Mouse (Mus musculus): ENCODE measurements around the gene Cdh4.

Cdh4 gene

GRCm38 (mm10) chr2:179569171-179569570 lies 126.9 kb downstream of the Cdh4 start:
- POLR2A ChIA-PET = interaction anchor here in 2 of 4 experiments (1.1 to 4.5 kb wide), 11 partner anchors 11 to 260 kb away, joined by 3 to 38 read pairs (median 11); no protein-coding TSS in a partner anchor
- CTCF ChIA-PET = no interaction called here

DNA sequence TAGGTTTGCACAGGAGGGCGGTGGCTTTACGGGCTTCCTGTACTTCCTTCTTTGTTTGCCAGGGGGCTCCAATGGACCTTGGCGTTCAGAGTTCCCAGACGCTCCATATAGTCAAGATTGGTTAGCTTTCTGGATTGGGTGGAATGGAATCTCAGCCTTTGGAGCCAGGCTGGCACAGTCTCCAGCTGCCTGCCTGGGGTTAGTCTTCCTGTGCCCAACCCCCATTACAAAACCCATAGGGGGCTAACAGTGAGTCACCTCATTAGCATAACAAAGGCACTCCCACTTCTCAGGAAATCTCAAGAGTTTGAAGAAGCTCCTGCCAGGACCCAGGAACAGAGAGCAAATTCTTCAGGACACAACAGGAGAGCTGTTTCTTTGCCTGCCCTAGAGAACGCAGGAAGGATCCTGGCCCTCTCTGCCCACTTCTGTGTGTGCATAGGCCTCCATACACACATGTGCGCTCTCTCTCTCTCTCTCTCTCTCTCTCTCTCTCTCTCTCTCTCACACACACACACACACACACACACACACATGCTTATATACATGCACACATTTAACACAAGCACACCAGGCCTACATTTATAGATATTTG lies 129.0 kb downstream of the Cdh4 start:
- ChIA-PET CTCF (interaction anchor here (0.6 to 1.5 kb wide), 11 partner anchors 11 to 567 kb away, joined by 3 to 12 read pairs (median 4); no protein-coding TSS in a partner anchor), POLR2A (interaction anchor here in 3 of 4 experiments (0.6 to 4.5 kb wide), 33 partner anchors 8 to 556 kb away, joined by 3 to 38 read pairs (median 4); partner anchors contain the start of gene Cdh4 (in 1 of the 3))

- POLR2A ChIA-PET = interaction anchor here in 2 of 4 experiments (0.8 to 1.4 kb wide), 6 partner anchors 17 to 130 kb away, joined by 3 to 5 read pairs (median 3); partner anchors contain the start of gene Cdh4 (in 1 of the 2)
These were observed 131.1 kb downstream of the Cdh4 start for GRCm38 (mm10) chr2:179573331-179573730.

DNA sequence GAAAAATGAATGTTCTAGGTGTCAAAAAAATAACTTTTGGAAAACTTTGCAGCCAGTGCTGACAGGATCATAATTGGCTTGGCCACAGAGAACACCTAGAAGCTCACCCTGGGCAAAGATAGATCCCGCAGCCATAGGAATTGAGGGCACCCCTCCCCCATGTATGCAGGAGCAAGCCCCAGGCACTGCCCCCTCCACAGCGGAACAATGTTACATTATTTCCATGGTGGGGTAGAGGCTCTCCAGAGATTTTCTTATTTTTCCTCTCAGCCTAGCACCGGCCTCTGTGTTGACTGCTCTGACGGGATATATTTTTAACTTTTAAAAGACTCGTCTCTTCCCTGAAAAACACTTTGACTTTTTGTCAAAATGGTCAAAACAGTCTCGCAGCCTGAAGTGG lies 131.6 kb downstream of the Cdh4 start:
- ChIA-PET CTCF (interaction anchor here in 1 of 4 experiments (0.6 kb wide), 1 partner anchor 476 kb away, joined by 3 read pairs; no protein-coding TSS in a partner anchor), POLR2A (interaction anchor here in 1 of 4 experiments (0.8 to 1.4 kb wide), 5 partner anchors 17 to 131 kb away, joined by 3 to 5 read pairs (median 3); partner anchors contain the start of gene Cdh4)

More at GRCm38 (mm10) chr2:179573331-179573730, 131.1 kb downstream of the Cdh4 start:
- CTCF ChIA-PET = no interaction called here

DNA sequence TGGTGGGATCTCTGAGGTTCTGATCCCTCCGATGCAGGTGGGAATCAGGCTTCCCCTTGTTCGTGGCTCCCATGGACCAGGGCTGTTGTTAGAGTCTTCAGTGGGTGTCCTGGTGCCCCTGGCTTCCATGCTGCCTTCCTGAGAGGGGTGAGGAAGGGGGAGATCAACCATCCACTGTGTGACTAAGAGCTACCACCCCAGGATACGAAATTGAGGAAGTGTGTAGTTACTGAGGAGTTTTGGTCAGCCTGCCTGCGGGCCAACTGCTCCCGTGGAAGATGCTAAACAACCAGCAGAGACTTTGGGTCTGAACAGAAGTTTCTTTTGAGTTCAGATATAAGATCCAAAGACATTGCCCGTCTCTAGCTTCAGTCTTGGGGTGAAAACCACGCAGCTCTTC lies 133.4 kb downstream of the Cdh4 start:
- POLR2A ChIA-PET = interaction anchor here in 2 of 4 experiments (0.6 to 1.6 kb wide), 7 partner anchors 17 to 853 kb away, joined by 3 to 6 read pairs (median 4); no protein-coding TSS in a partner anchor
- CTCF ChIA-PET = interaction anchor here (0.6 to 1.9 kb wide), 22 partner anchors 9 to 316 kb away, joined by 3 to 11 read pairs (median 3); partner anchors contain the start of gene Cdh4 (in 1 of the 4)

DNA sequence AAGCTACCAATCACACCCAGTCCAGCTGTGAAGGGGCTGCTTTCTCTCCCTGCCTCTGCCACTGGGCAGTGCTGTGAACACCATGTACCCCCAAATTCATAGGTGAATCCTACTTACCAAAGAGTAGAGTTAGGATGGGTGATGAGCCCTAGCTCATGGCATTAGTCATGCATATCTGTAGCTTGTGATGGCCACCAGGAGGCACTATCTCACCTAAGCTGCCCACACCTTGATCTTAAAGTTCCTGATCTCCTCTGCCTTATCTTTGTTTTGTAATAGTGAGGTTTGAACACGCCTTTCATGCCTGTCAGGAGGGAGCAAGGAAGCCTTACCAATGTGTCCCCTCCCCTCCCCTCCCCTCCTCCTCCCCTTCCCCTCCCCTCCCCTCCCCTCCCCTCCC lies 134.0 kb downstream of the Cdh4 start:
- POLR2A ChIA-PET = interaction anchor here in 2 of 4 experiments (0.6 to 1.6 kb wide), 6 partner anchors 16 to 852 kb away, joined by 3 to 4 read pairs (median 3); no protein-coding TSS in a partner anchor
- CTCF ChIA-PET = interaction anchor here (0.6 to 1.9 kb wide), 22 partner anchors 8 to 317 kb away, joined by 3 to 11 read pairs (median 3); partner anchors contain the start of gene Cdh4 (in 1 of the 4)

DNA sequence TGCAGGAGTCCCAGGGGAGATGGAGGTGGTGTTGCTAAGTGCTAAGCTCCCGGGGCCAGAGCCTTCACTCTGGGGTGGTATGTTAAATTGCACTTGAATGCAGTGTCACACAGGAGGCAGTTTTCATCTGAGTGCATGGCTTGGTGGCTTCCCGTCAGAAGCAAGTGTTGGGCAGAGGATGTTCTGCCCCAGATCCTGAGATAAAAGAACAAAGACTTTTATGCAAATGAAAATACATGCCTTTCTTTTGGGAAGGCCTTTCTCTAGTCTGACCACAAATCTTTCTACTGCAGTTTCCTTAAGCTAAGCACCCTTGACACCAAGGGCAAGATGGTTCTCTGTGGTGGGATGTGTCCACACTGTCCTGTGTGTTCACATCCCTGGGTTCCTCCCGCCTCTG lies 136.1 kb downstream of the Cdh4 start:
- ChIA-PET CTCF (interaction anchor here in 1 of 4 experiments (0.6 kb wide), 1 partner anchor 1370 kb away, joined by 8 read pairs; no protein-coding TSS in a partner anchor), POLR2A (interaction anchor here in 1 of 4 experiments (0.7 to 3.5 kb wide), 9 partner anchors 8 to 56 kb away, joined by 3 to 17 read pairs (median 5); no protein-coding TSS in a partner anchor)

DNA sequence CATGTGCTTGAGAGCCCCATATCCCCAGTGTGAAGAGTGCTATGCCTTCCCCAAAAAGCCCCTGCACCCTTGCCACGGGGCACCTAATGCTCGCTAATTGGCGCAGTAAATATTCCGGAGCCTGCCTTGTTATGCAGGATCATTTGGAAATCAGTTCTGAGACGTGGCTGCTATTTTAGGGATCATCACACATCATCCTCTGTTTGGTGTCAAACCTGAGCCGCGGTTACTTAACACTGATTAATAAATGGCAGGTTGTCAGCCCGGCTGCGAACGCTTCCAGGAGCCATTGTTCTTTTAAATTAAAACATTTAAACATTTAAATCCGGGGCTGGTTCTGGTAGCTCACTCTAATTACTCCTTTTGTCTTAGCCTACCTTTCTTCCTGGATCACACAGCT lies 136.6 kb downstream of the Cdh4 start:
- CTCF ChIA-PET = interaction anchor here in 2 of 4 experiments (0.6 to 0.8 kb wide), 2 partner anchors 62 to 1371 kb away, joined by 3 to 8 read pairs; no protein-coding TSS in a partner anchor
- POLR2A ChIA-PET = interaction anchor here in 1 of 4 experiments (0.7 to 3.5 kb wide), 10 partner anchors 8 to 57 kb away, joined by 3 to 17 read pairs (median 4); no protein-coding TSS in a partner anchor

DNA sequence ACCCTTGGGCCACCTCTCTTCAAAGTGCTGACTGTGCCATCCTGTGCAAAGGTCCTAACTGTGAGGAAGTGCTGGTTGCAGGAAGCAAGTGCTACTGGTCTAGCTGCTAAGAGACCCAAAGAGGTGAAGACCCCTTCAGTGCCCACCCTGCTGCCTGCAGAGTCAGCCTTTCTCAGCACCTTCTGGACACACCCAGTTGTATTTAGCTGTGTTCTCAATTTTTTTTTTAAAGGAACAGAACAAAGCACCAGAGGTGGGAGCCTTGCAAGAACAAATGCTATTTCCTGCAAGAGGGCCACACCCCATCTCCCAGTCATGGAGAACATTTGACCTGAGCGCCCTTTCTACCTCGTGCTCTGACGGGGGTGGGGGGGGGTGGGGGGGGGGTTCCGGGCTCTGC lies 138.2 kb downstream of the Cdh4 start:
- ChIA-PET CTCF (interaction anchor here in 2 of 4 experiments (0.9 to 1.1 kb wide), 2 partner anchors 64 to 1606 kb away, joined by 3 to 4 read pairs; no protein-coding TSS in a partner anchor), POLR2A (interaction anchor here in 3 of 4 experiments (0.6 to 3.5 kb wide), 6 partner anchors 10 to 1244 kb away, joined by 3 to 17 read pairs (median 6); no protein-coding TSS in a partner anchor)

DNA sequence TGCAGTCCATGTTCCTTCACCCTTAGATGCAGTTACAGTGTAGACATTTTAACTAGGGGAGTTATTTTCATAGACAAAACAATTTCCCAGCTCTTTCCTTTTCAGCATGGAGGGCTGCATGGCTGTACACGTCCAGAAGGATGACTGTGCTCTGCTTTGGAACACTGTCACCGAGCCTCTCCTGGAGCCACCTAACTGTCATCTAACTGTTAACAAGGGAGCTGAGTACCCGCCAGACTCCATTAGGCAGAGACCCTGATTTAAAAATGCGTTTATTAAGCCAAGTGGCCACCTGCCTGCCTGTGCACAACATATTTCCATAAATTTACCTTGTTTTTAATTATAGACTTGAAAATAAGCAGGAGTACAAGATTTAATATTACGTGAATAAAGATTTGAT lies 138.8 kb downstream of the Cdh4 start:
- CTCF ChIA-PET = interaction anchor here in 2 of 4 experiments (0.9 to 1.1 kb wide), 2 partner anchors 63 to 1605 kb away, joined by 3 to 4 read pairs; no protein-coding TSS in a partner anchor

DNA sequence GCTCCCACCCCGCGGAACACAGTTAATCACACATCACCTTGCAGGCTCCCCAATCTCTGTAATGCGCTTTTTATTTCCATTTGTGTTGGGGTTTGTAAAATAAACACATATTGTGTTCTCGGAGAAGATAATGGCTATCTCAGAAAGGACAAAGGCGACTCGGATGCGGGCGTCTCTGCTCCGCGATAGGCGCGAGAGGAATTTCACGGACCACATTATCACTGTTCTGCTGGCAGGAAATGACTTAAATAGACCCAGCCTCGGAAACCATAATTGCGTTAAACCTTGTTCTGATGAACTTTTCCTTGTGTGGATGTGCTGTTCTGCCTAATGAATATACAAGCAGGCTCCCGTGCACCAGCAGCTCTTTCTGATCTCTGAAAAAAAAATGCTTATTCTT lies 140.7 kb downstream of the Cdh4 start:
- ChIA-PET POLR2A (interaction anchor here in 2 of 4 experiments (0.6 to 1.3 kb wide), 6 partner anchors 8 to 659 kb away, joined by 3 to 4 read pairs (median 3); no protein-coding TSS in a partner anchor), CTCF (interaction anchor here in 2 of 4 experiments (0.7 kb wide), 2 partner anchors 140 to 468 kb away, joined by 3 read pairs; no protein-coding TSS in a partner anchor)

More for the DNA sequence above, 138.8 kb downstream of the Cdh4 start:
- POLR2A ChIA-PET = interaction anchor here in 2 of 4 experiments (0.7 to 3.5 kb wide), 4 partner anchors 10 to 55 kb away, joined by 3 to 17 read pairs (median 10); no protein-coding TSS in a partner anchor

- ChIA-PET CTCF (interaction anchor here in 2 of 4 experiments (0.8 to 1.1 kb wide), 2 partner anchors 9 kb away, joined by 3 read pairs; no protein-coding TSS in a partner anchor), POLR2A (interaction anchor here in 2 of 4 experiments (0.8 to 2.7 kb wide), 2 partner anchors 9 to 14 kb away, joined by 4 to 11 read pairs; no protein-coding TSS in a partner anchor)
These were observed 142.4 kb downstream of the Cdh4 start for GRCm38 (mm10) chr2:179584672-179585071.

DNA sequence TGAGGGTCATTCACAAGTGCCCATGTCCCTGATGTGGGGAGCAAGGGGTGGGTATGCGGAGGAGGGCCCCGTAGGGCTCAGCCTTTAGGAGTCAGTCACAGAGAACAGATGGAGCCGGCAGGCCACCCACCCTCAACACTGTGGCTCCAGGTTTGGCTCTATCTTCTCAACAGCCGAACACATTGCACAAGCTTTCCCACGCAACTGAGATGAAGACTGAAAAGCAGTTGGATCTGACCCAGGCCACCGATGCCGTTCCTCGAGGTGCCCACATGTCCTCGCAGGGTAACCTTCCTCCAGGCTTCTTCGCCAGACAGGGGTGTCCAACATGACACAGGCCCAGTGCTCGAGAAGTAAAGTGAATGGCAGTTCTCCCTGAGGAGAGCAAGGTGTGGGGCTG lies 144.2 kb downstream of the Cdh4 start:
- ChIA-PET CTCF (no interaction called here), POLR2A (interaction anchor here in 1 of 4 experiments (0.6 to 1.2 kb wide), 3 partner anchors 12 to 58 kb away, joined by 3 read pairs; no protein-coding TSS in a partner anchor)

DNA sequence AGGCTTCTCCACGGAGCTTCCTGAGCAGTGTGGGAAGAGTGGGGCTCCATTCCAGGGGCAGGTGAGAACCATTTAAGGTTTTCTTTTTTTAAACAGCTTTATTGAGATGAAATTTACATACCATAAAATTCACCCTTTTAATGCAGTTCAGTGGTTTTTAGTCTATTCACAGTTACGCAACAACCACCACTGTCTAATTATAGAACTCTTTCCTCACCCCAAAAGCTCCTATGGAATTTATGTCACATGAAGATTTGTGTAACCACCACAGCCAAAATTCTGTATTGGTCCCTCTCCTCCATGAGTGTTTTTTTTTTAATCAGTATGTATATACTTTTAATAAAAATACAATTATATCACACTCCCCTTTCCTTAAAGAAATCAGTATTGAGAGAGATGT lies 144.8 kb downstream of the Cdh4 start:
- ChIA-PET CTCF (interaction anchor here in 1 of 4 experiments (1.0 kb wide), 1 partner anchor 94 kb away, joined by 3 read pairs; no protein-coding TSS in a partner anchor), POLR2A (interaction anchor here in 1 of 4 experiments (0.6 to 1.2 kb wide), 3 partner anchors 13 to 59 kb away, joined by 3 read pairs; no protein-coding TSS in a partner anchor)

DNA sequence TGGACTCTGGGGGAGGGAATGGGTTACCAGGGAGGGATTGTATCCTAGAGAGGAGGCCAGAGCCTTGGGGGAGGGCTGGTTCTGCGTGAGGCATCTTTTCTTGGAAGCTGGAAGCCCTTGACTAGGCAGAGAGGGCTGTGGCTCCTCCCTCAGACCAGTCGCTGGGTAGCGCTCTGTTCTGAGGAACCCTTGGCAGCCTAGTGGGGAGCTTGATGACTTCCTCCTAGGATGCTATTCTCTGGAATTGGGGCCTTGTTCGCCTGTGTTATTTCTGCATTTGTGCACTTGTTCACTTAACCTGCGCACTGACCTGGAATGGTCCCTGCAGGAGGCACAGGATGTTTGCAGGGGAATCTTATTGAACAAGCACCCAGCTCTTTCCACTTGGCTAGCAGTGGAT lies 149.4 kb downstream of the Cdh4 start:
- CTCF ChIA-PET = interaction anchor here in 1 of 4 experiments (1.4 kb wide), 1 partner anchor 14 kb away, joined by 3 read pairs; no protein-coding TSS in a partner anchor
- POLR2A ChIA-PET = interaction anchor here in 2 of 4 experiments (0.6 to 1.4 kb wide), 4 partner anchors 16 to 552 kb away, joined by 3 to 4 read pairs (median 4); no protein-coding TSS in a partner anchor

- CTCF ChIA-PET = no interaction called here
- POLR2A ChIA-PET = interaction anchor here in 1 of 4 experiments (1.0 to 1.5 kb wide), 3 partner anchors 8 to 24 kb away, joined by 3 read pairs; no protein-coding TSS in a partner anchor
These were observed 152.8 kb downstream of the Cdh4 start for GRCm38 (mm10) chr2:179595013-179595412.

GRCm38 (mm10) chr2:179598886-179599285 lies 156.7 kb downstream of the Cdh4 start:
- CTCF ChIA-PET = interaction anchor here in 1 of 4 experiments (0.5 to 0.7 kb wide), 2 partner anchors 131 to 631 kb away, joined by 3 read pairs; no protein-coding TSS in a partner anchor
- POLR2A ChIA-PET = no interaction called here

DNA sequence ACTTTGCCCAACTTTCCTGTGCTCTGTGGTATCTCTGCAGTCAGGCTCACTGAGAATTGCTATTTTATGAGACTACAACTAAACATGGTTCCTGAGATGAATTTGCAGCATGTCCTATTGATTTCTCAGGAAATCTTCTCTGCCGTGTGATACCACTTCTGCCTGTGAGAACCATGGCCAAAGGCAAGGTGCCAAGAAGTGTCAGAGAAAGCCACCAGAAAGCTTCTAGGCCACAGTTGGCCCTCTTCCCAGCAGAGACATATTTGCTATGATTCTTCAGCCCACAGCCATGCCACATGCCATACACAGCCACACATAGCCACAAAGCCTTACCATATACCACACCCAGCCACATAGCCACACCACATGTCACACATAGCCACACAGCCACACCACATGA lies 157.7 kb downstream of the Cdh4 start:
- ChIA-PET CTCF (no interaction called here), POLR2A (interaction anchor here in 1 of 4 experiments (2.0 kb wide), 1 partner anchor 56 kb away, joined by 5 read pairs; no protein-coding TSS in a partner anchor)
